Comparison of ENCODE assay signal across 24 mouse cellular contexts in the genomic region with DNA sequence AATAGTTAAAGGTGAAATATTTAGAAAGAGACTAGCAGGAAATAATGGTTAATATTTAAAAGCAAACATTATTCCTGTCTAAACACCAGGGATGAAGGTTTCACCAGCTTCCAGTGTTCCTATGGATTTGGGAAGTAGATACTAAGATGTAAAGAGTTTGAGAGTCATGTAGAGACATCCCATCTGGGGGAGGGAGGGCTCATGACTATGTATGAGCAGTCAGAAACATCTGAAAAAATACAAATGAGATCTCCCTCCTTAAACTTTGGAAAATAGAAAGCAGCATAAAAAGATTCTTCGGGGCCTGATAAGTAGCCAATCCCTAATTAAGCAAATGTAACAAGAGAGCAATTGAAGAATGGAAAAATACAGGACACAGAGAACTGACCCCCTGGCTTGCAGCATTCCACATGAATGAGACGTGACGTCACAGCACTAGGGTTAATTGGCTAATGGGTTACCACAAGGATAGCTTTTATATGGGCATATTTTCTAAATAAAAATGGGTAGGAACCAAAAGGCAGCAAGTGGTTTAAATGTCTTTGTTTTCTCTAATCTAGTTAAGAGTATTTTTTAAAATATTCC. TPM values are rescaled to one million over a fixed set of nuclear protein-coding genes. Genes with fewer than 3 reads are reported as not detected.
A peak's percentile ranks its signal among the peaks of the same experiment; 100 is the strongest.
DNase-seq lines count a peak whose midpoint lies in the region; ATAC-seq and TF ChIP-seq lines count a peak whose summit lies in the region.
"Had no signal": no experiment of that assay in that cellular context is flagged by ENCODE, and none has a peak within 500 bp of the region (broad histone marks: within the 10 kb centered on the region; RNA-seq: fewer than 3 reads in every experiment).

No protein-coding gene starts in this region.

- no peaks in the 10 kb centered on the region for H3K27me3 ChIP-seq in forebrain, embryonic 11.5 days (ENCODE audit: control insufficient read depth, insufficient read depth, low read length)
- no peaks in the 10 kb centered on the region for H3K27me3 ChIP-seq in forebrain, embryonic 10.5 days (ENCODE audit: poor library complexity, severe bottlenecking)
- H3K27me3 ChIP-seq in lung, postnatal 0 days (replicated peaks; ENCODE audit: insufficient read depth, low read length): no peaks in the 10 kb centered on the region
- H3K27me3 ChIP-seq: CH12.LX; heart, embryonic 13.5 days; hindbrain, embryonic 13.5 days; limb, embryonic 15.5 days; megakaryocyte, embryonic 14.5 days; stomach, embryonic 15.5 days had no signal

- no peak for DNase-seq in forebrain, embryonic 11.5 days (ENCODE audit: low spot score)
- no peak for DNase-seq in forebrain, embryonic 10.5 days (ENCODE audit: extremely low spot score, low spot score)
- DNase-seq in 3T3-L1 (ENCODE audit: low read depth, low spot score): peak; percentile 14
- DNase-seq in kidney, adult 18-20 months: peak; percentile 25
- DNase-seq in kidney, postnatal 10 days: peak; percentile 55
- no peak for DNase-seq in layer of hippocampus, adult 9-10 months (ENCODE audit: low spot score)
- DNase-seq in lung, postnatal 0 days (ENCODE audit: low spot score): no peak
- DNase-seq: cerebellum, adult 8-10 months; gastrocnemius, postnatal 14 days; layer of hippocampus, postnatal 36 days; liver, postnatal 0 days; lung, postnatal 14 days; thymus, adult 18-20 months had no signal

- no peak for TF ChIP-seq EP300 in lung, postnatal 0 days (IDR thresholded peaks at IDR 0.05)

- WGBS in forebrain, embryonic 11.5 days: 30% methylated on average over 3 of the region's 3 CpGs
- 51% methylated on average over 3 of the region's 3 CpGs for WGBS in forebrain, embryonic 10.5 days
- WGBS in lung, postnatal 0 days: 71% methylated on average over 3 of the region's 3 CpGs

- H3K4me1 ChIP-seq in forebrain, embryonic 11.5 days (replicated peaks; ENCODE audit: control insufficient read depth, insufficient read depth, low read length): no peaks in the 10 kb centered on the region
- peaks cover 4% of the 10 kb centered on the region for H3K4me1 ChIP-seq in forebrain, embryonic 10.5 days
- H3K4me1 ChIP-seq in lung, postnatal 0 days (ENCODE audit: insufficient read depth, low read depth, low read length): no peaks in the 10 kb centered on the region
- H3K4me1 ChIP-seq: hindbrain, embryonic 13.5 days; limb, embryonic 15.5 days; megakaryocyte, embryonic 14.5 days had no signal

- peak; percentile 69 for ATAC-seq in forebrain, embryonic 11.5 days (replicated peaks; ENCODE audit: low FRiP score)
- ATAC-seq in lung, postnatal 0 days: no peak
- ATAC-seq: liver, postnatal 0 days; midbrain, embryonic 16.5 days had no signal

- H3K4me2 ChIP-seq in forebrain, embryonic 11.5 days (ENCODE audit: low read depth, low read length, severe bottlenecking): no peak overlapping the region
- H3K4me2 ChIP-seq in lung, postnatal 0 days (replicated peaks; ENCODE audit: low read depth, low read length): no peak overlapping the region
- H3K4me2 ChIP-seq: heart, embryonic 13.5 days; hindbrain, embryonic 13.5 days; limb, embryonic 15.5 days; stomach, embryonic 15.5 days had no signal

- no peak for TF ChIP-seq CTCF in lung, postnatal 0 days (IDR thresholded peaks at IDR 0.05)

- no peaks in the 10 kb centered on the region for H3K36me3 ChIP-seq in forebrain, embryonic 11.5 days (ENCODE audit: control insufficient read depth, insufficient read depth, low read length)
- H3K36me3 ChIP-seq in forebrain, embryonic 10.5 days (replicated peaks): no peaks in the 10 kb centered on the region
- H3K36me3 ChIP-seq in lung, postnatal 0 days (ENCODE audit: insufficient read depth, low read length): no peaks in the 10 kb centered on the region
- H3K36me3 ChIP-seq: heart, embryonic 13.5 days; hindbrain, embryonic 13.5 days; limb, embryonic 15.5 days; stomach, embryonic 15.5 days had no signal

- no peak overlapping the region for H3K9ac ChIP-seq in forebrain, embryonic 11.5 days (ENCODE audit: low read length)
- no peak overlapping the region for H3K9ac ChIP-seq in lung, postnatal 0 days (replicated peaks; ENCODE audit: low read depth)
- H3K9ac ChIP-seq: heart, embryonic 13.5 days; hindbrain, embryonic 13.5 days; limb, embryonic 15.5 days; liver, postnatal 0 days; stomach, embryonic 15.5 days had no signal

- H3K9me3 ChIP-seq in forebrain, embryonic 11.5 days (ENCODE audit: control insufficient read depth, low read length): no peaks in the 10 kb centered on the region
- H3K9me3 ChIP-seq in forebrain, embryonic 10.5 days: no peaks in the 10 kb centered on the region
- H3K9me3 ChIP-seq in lung, postnatal 0 days (ENCODE audit: low read length): no peaks in the 10 kb centered on the region
- H3K9me3 ChIP-seq: heart, embryonic 13.5 days; hindbrain, embryonic 13.5 days; limb, embryonic 15.5 days; megakaryocyte, embryonic 14.5 days; stomach, embryonic 15.5 days had no signal

- H3K27ac ChIP-seq in forebrain, embryonic 11.5 days (ENCODE audit: low read depth, low read length): no peak overlapping the region
- H3K27ac ChIP-seq in forebrain, embryonic 10.5 days: no peak overlapping the region
- H3K27ac ChIP-seq in lung, postnatal 0 days (ENCODE audit: low read length): no peak overlapping the region
- H3K27ac ChIP-seq: heart, embryonic 13.5 days; hindbrain, embryonic 13.5 days; limb, embryonic 15.5 days; stomach, embryonic 15.5 days had no signal

- no peak overlapping the region for H3K4me3 ChIP-seq in forebrain, embryonic 11.5 days (ENCODE audit: low read depth, low read length)
- H3K4me3 ChIP-seq in forebrain, embryonic 10.5 days: no peak overlapping the region
- H3K4me3 ChIP-seq in lung, postnatal 0 days (ENCODE audit: low read depth, low read length): no peak overlapping the region
- H3K4me3 ChIP-seq: erythroblast, embryonic 14.5 days; heart, embryonic 13.5 days; hindbrain, embryonic 13.5 days; limb, embryonic 15.5 days; megakaryocyte, embryonic 14.5 days; stomach, embryonic 15.5 days had no signal

RNA-seq across cellular contexts. Expression of gene Gm21962, which starts 45.3 kb away (rescaled TPM):
- polyA plus RNA-seq in forebrain, embryonic 11.5 days (2014; fragmentation: Nextera tagmentation; extraction: Ambion mirVana): not detected in 2 replicates
- not detected in 2 replicates for polyA plus RNA-seq in forebrain, embryonic 10.5 days (2016; fragmentation: Nextera tagmentation; extraction: Ambion mirVana)
- polyA plus RNA-seq in lung, postnatal 0 days (2015; fragmentation: Nextera tagmentation; extraction: Ambion mirVana): not detected in 2 replicates
- polyA plus RNA-seq: embryonic facial prominence, embryonic 11.5 days; erythroblast, embryonic 14.5 days; heart, embryonic 13.5 days; hindbrain, embryonic 13.5 days; intestine, embryonic 14.5 days; limb, embryonic 15.5 days; liver, postnatal 0 days; midbrain, embryonic 16.5 days; stomach, embryonic 15.5 days; urinary bladder, adult 2 months had no signal

Comparison
In these comparisons a context has a peak if more than half of its experiments do, and no peak if none do; other contexts are left out.
1. DNase-seq: peak in 3T3-L1 (single experiment), kidney, adult 18-20 months (single experiment) and kidney, postnatal 10 days (single experiment); none in forebrain, embryonic 11.5 days (single experiment), forebrain, embryonic 10.5 days (single experiment), layer of hippocampus, adult 9-10 months (single experiment) and lung, postnatal 0 days (single experiment).